Mouse (Mus musculus) neural tube, embryonic 11.5 days (tissue): Measurements from ENCODE around the gene Atpif1. TPM values are rescaled to one million over a fixed set of nuclear protein-coding genes. Genes with fewer than 3 reads are reported as not detected.

Source experiments
- ATAC-seq: fragments of 200-750 bp; cut with Nextera tagmentation; 2 replicates; pipeline ENCODE4 v1.8.0; 2017; ENCODE audit warnings: moderate number of reproducible peaks, mild to moderate bottlenecking, moderate TSS enrichment, moderate library complexity; ENCODE audit not compliant: insufficient read depth, low FRiP score, low TSS enrichment
- DNase-seq: peaks from one replicate; pipeline ENCODE4 v3.0.0-alpha.2; 2015; ENCODE audit warnings: low spot score
- H3K27ac ChIP-seq: fragments of 300-500 bp; sonication (generic); 2 replicates; pipeline ENCODE4 v1.5.1; 2014; ENCODE audit warnings: low read depth, mild to moderate bottlenecking, low read length
- H3K27me3 ChIP-seq: fragments of 300-500 bp; sonication (generic); 2 replicates; pipeline ENCODE4 v1.6.1; 2014; ENCODE audit warnings: mild to moderate bottlenecking, low read length, mixed read lengths; ENCODE audit not compliant: control insufficient read depth, insufficient read depth
- H3K36me3 ChIP-seq: fragments of 300-500 bp; sonication (generic); 2 replicates; pipeline ENCODE4 v1.6.1; 2014; ENCODE audit warnings: mild to moderate bottlenecking, low read length, moderate library complexity, mixed read lengths; ENCODE audit not compliant: control insufficient read depth, insufficient read depth
- H3K4me1 ChIP-seq: fragments of 300-500 bp; sonication (generic); 2 replicates; pipeline ENCODE4 v1.6.1; 2014; ENCODE audit warnings: low read length, mixed read lengths; ENCODE audit not compliant: control insufficient read depth, insufficient read depth
- H3K4me2 ChIP-seq: fragments of 300-500 bp; sonication (generic); 2 replicates; pipeline ENCODE4 v1.6.1; 2014; ENCODE audit warnings: low read depth, mild to moderate bottlenecking, moderate library complexity
- H3K4me3 ChIP-seq: fragments of 300-500 bp; sonication (generic); 2 replicates; pipeline ENCODE4 v1.5.1; 2014; ENCODE audit warnings: low read depth, low read length
- H3K9ac ChIP-seq: fragments of 300-500 bp; sonication (generic); 2 replicates; pipeline ENCODE4 v1.6.1; 2014; ENCODE audit warnings: mild to moderate bottlenecking, low read length
- H3K9me3 ChIP-seq: fragments of 300-500 bp; sonication (generic); 2 replicates; pipeline ENCODE4 v1.6.1; 2016; ENCODE audit warnings: low read length; ENCODE audit not compliant: control insufficient read depth
- WGBS: fragments of 180-500 bp; shearing (Covaris S2); extraction: QIAGEN DNeasy Blood & Tissue Kit; methylation state at CpG from one replicate; pipeline ENCODE4 v1.1.7; 2014; 5-methylcytosine and 5-hydroxymethylcytosine counted together
- polyA plus RNA-seq: library from polyadenylated mRNA; unstranded; fragments of >200 nt; fragmentation: Nextera tagmentation; extraction: Ambion mirVana; gene quantifications from 2 replicates; pipeline ENCODE4 v1.2.1, GENCODE M21; 2014

Gene Atpif1
- polyA plus RNA-seq, 1 experiment from 2014 or later = 1,030 TPM

- Histone ChIP-seq H3K9ac (peak overlapping the region; percentile 88), H3K4me2 (peak overlapping the region; percentile 89), H3K27ac (peak overlapping the region; percentile 81; the same call in 1 of the 2 replicates), H3K27me3 (no peaks in the 10 kb centered on the region), H3K4me3 (peak overlapping the region; percentile 75), H3K9me3 (no peaks in the 10 kb centered on the region), H3K4me1 (peaks cover 8% of the 10 kb centered on the region), H3K36me3 (no peaks in the 10 kb centered on the region)
- DNase-seq = no peak
- WGBS = 50% methylated on average over 5 of the region's 5 CpGs
- ATAC-seq = no peak
Observed at GRCm38 (mm10) chr4:132532496-132532895, 963 bp downstream of the Atpif1 start.

GRCm38 (mm10) chr4:132530033-132530804, 3.2 kb downstream of the Atpif1 start:
- ATAC-seq (no peak), DNase-seq (no peak)
- Histone ChIP-seq H3K4me1 (peaks cover 3% of the 10 kb centered on the region; the same call in 1 of the 2 replicates), H3K9me3 (no peaks in the 10 kb centered on the region), H3K9ac (no peak overlapping the region), H3K27ac (no peak overlapping the region), H3K4me3 (no peak overlapping the region), H3K4me2 (no peak overlapping the region), H3K36me3 (no peaks in the 10 kb centered on the region), H3K27me3 (no peaks in the 10 kb centered on the region)
- 97% methylated on average over 20 of the region's 20 CpGs for WGBS

GRCm38 (mm10) chr4:132529344-132529743, 4.1 kb downstream of the Atpif1 start:
- Histone ChIP-seq H3K36me3 (no peaks in the 10 kb centered on the region), H3K9ac (no peak overlapping the region), H3K27ac (no peak overlapping the region), H3K9me3 (no peaks in the 10 kb centered on the region), H3K4me3 (no peak overlapping the region), H3K27me3 (no peaks in the 10 kb centered on the region), H3K4me2 (no peak overlapping the region), H3K4me1 (peaks cover 3% of the 10 kb centered on the region; the same call in 1 of the 2 replicates)
- 83% methylated on average over 4 of the region's 4 CpGs for WGBS
- DNase-seq = no peak
- ATAC-seq = no peak

GRCm38 (mm10) chr4:132527917-132528522, 5.4 kb downstream of the Atpif1 start:
- Histone ChIP-seq H3K27ac (no peak overlapping the region), H3K4me3 (no peak overlapping the region), H3K36me3 (no peaks in the 10 kb centered on the region), H3K4me1 (peaks cover 3% of the 10 kb centered on the region; the same call in 1 of the 2 replicates), H3K27me3 (no peaks in the 10 kb centered on the region), H3K9me3 (no peaks in the 10 kb centered on the region), H3K4me2 (no peak overlapping the region), H3K9ac (no peak overlapping the region)
- ATAC-seq (no peak), DNase-seq (no peak)
- WGBS = 96% methylated on average over 8 of the region's 8 CpGs

- no peaks in the 10 kb centered on the region for H3K9me3 ChIP-seq
- no peak overlapping the region for H3K4me2 ChIP-seq
- DNase-seq (no peak), ATAC-seq (no peak)
- no peak overlapping the region for H3K4me3 ChIP-seq
- H3K36me3 ChIP-seq = no peaks in the 10 kb centered on the region
- no peak overlapping the region for H3K9ac ChIP-seq
- no peaks in the 10 kb centered on the region for H3K27me3 ChIP-seq
- 55% methylated on average over 2 of the region's 2 CpGs for WGBS
- H3K27ac ChIP-seq = no peak overlapping the region
- no peaks in the 10 kb centered on the region for H3K4me1 ChIP-seq
Observed at GRCm38 (mm10) chr4:132526678-132527077, 6.8 kb downstream of the Atpif1 start.

GRCm38 (mm10) chr4:132524808-132525207, 8.7 kb downstream of the Atpif1 start:
- H3K4me3 ChIP-seq = no peak overlapping the region
- ATAC-seq = no peak
- H3K27me3 ChIP-seq = no peaks in the 10 kb centered on the region
- H3K27ac ChIP-seq = no peak overlapping the region
- H3K4me2 ChIP-seq = no peak overlapping the region
- H3K36me3 ChIP-seq = no peaks in the 10 kb centered on the region
- no peaks in the 10 kb centered on the region for H3K9me3 ChIP-seq
- no peaks in the 10 kb centered on the region for H3K4me1 ChIP-seq
- H3K9ac ChIP-seq = no peak overlapping the region
- 52% methylated on average over 6 of the region's 6 CpGs for WGBS
- no peak for DNase-seq

- H3K9ac ChIP-seq = no peak overlapping the region
- H3K27me3 ChIP-seq = no peaks in the 10 kb centered on the region
- no peaks in the 10 kb centered on the region for H3K9me3 ChIP-seq
- H3K4me2 ChIP-seq = no peak overlapping the region
- H3K4me3 ChIP-seq = no peak overlapping the region
- ATAC-seq (no peak), DNase-seq (no peak)
- H3K27ac ChIP-seq = no peak overlapping the region
- WGBS = 16% methylated on average over 11 of the region's 11 CpGs
- no peaks in the 10 kb centered on the region for H3K36me3 ChIP-seq
- H3K4me1 ChIP-seq = no peaks in the 10 kb centered on the region
Observed at GRCm38 (mm10) chr4:132524321-132524741, 9.1 kb downstream of the Atpif1 start.

GRCm38 (mm10) chr4:132519188-132519587, 14.3 kb downstream of the Atpif1 start:
- Histone ChIP-seq H3K9ac (no peak overlapping the region), H3K4me1 (no peaks in the 10 kb centered on the region), H3K27me3 (no peaks in the 10 kb centered on the region), H3K36me3 (no peaks in the 10 kb centered on the region), H3K4me3 (no peak overlapping the region), H3K27ac (no peak overlapping the region), H3K9me3 (no peaks in the 10 kb centered on the region), H3K4me2 (no peak overlapping the region)
- WGBS = 90% methylated on average over 3 of the region's 3 CpGs
- DNase-seq = no peak
- no peak for ATAC-seq

GRCm38 (mm10) chr4:132518066-132518465, 15.4 kb downstream of the Atpif1 start:
- no peaks in the 10 kb centered on the region for H3K4me1 ChIP-seq
- 63% methylated on average over 8 of the region's 8 CpGs for WGBS
- no peaks in the 10 kb centered on the region for H3K36me3 ChIP-seq
- no peak for ATAC-seq
- H3K27ac ChIP-seq = no peak overlapping the region
- no peak overlapping the region for H3K9ac ChIP-seq
- no peak for DNase-seq
- no peak overlapping the region for H3K4me2 ChIP-seq
- H3K9me3 ChIP-seq = no peaks in the 10 kb centered on the region
- H3K4me3 ChIP-seq = no peak overlapping the region
- no peaks in the 10 kb centered on the region for H3K27me3 ChIP-seq
